Mouse (Mus musculus): Measurements from ENCODE around the gene Olfr1198. TPM values are rescaled to one million over a fixed set of nuclear protein-coding genes. Genes with fewer than 3 reads are reported as not detected.

The Olfr1198 gene
- total RNA-seq (2014; rRNA removed) (not detected in 2 replicates), polyA plus RNA-seq (2015; fragmentation: Nextera tagmentation; extraction: Ambion mirVana) (not detected in 2 replicates)

DNA sequence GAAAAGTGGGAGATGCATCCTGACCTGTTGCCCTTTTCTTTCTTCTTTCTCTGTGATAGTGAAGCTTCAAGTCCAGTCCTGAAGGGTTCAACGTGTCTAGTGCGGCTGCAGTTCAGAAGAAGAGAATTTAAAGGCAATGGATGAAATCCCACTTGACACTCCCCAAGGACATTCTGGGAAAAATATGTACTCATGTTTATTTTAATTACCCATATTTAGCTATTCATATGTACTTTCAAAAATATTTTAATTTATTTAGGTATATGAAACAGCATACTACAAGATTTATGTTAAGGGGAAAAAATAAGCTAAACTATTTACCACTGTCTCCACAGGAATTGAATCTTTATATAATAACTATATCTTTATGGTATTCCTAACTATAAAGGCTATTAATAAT, at the start of gene Olfr1198:
Gene Olfr1198, minus strand, starts transcription at position 101 of the 400 bp plus-strand sequence.
- no peaks in the 10 kb centered on the region for H3K9me3 ChIP-seq (ENCODE audit: low read length)
- no peak within 1 kb of the TSS for H3K4me2 ChIP-seq (ENCODE audit: low read depth)
- H3K4me3 ChIP-seq (ENCODE audit: low read depth, low read length): no peak within 1 kb of the TSS
- no peak within 1 kb of the TSS for H3K9ac ChIP-seq
- H3K27ac ChIP-seq (ENCODE audit: low read depth, low read length): no peak within 1 kb of the TSS
- 95% methylated on average over 2 of the region's 2 CpGs for WGBS
- H3K36me3 ChIP-seq (ENCODE audit: insufficient read depth): no peaks in the 10 kb centered on the region
- H3K27me3 ChIP-seq (ENCODE audit: insufficient read depth, low read length): no peaks in the 10 kb centered on the region
- no peak for DNase-seq
- no peak for TF ChIP-seq CTCF (IDR thresholded peaks at IDR 0.05; ENCODE audit: low read depth)
- ATAC-seq: no peak
- no peaks in the 10 kb centered on the region for H3K4me1 ChIP-seq (ENCODE audit: insufficient read depth)

- Histone ChIP-seq H3K9me3 (ENCODE audit: low read length) (no peaks in the 10 kb centered on the region), H3K9ac (no peak within 1 kb of the TSS), H3K27me3 (ENCODE audit: insufficient read depth, low read length) (no peaks in the 10 kb centered on the region), H3K27ac (ENCODE audit: low read depth, low read length) (no peak within 1 kb of the TSS), H3K4me2 (ENCODE audit: low read depth) (no peak within 1 kb of the TSS), H3K4me1 (ENCODE audit: insufficient read depth) (no peaks in the 10 kb centered on the region), H3K4me3 (ENCODE audit: low read depth, low read length) (no peak within 1 kb of the TSS), H3K36me3 (ENCODE audit: insufficient read depth) (no peaks in the 10 kb centered on the region)
- WGBS: 85% methylated on average over 6 of the region's 6 CpGs
- no peak for TF ChIP-seq CTCF (IDR thresholded peaks at IDR 0.05; ENCODE audit: low read depth)
- ATAC-seq (no peak), DNase-seq (no peak)
Observed at GRCm38 (mm10) chr2:88792736-88793135, 41.6 kb upstream of the Olfr1198 start, which contains the start of gene Olfr1201. Gene Olfr1201 (plus strand): TSS chr2:88793036.

DNA sequence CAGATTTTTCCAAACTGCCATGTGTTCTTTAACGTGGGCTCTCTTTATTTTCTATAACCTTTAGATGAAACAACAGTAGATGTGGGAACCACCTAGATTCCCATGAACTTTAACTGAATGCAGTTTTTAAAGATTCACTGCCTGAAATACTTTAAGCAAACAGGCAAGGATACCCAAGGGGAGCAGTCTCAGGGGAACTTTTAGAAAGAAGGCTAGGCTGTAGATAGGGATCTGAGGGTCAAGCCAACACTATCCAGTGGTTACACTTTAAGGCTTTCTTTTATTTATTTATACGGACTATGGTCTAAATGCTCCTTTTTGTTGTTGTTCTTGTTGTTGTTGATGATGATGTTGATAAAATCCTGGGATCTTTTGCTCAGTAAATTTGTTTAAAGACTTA, 19.2 kb upstream of the Olfr1198 start, which contains the start of gene Olfr1200:
Gene Olfr1200, minus strand, starts transcription at position 101 of the 400 bp plus-strand sequence.
- Histone ChIP-seq H3K9ac (no peak within 1 kb of the TSS), H3K27ac (ENCODE audit: low read depth, low read length) (no peak within 1 kb of the TSS), H3K4me3 (ENCODE audit: low read depth, low read length) (no peak within 1 kb of the TSS), H3K36me3 (ENCODE audit: insufficient read depth) (no peaks in the 10 kb centered on the region), H3K9me3 (ENCODE audit: low read length) (no peaks in the 10 kb centered on the region), H3K4me2 (ENCODE audit: low read depth) (no peak within 1 kb of the TSS), H3K4me1 (ENCODE audit: insufficient read depth) (no peaks in the 10 kb centered on the region), H3K27me3 (ENCODE audit: insufficient read depth, low read length) (no peaks in the 10 kb centered on the region)
- ATAC-seq: no peak
- no peak for TF ChIP-seq CTCF (IDR thresholded peaks at IDR 0.05; ENCODE audit: low read depth)
- DNase-seq: no peak
- WGBS: 81% methylated on average over 2 of the region's 2 CpGs

GRCm38 (mm10) chr2:88760369-88760768, 9.2 kb upstream of the Olfr1198 start, which contains the start of gene Olfr1199:
Gene Olfr1199 (minus strand): TSS chr2:88760469.
- Histone ChIP-seq H3K27me3 (ENCODE audit: insufficient read depth, low read length) (no peaks in the 10 kb centered on the region), H3K4me2 (ENCODE audit: low read depth) (no peak within 1 kb of the TSS), H3K9me3 (ENCODE audit: low read length) (no peaks in the 10 kb centered on the region), H3K4me1 (ENCODE audit: insufficient read depth) (no peaks in the 10 kb centered on the region), H3K36me3 (ENCODE audit: insufficient read depth) (no peaks in the 10 kb centered on the region), H3K9ac (no peak within 1 kb of the TSS), H3K27ac (ENCODE audit: low read depth, low read length) (no peak within 1 kb of the TSS), H3K4me3 (ENCODE audit: low read depth, low read length) (no peak within 1 kb of the TSS)
- ATAC-seq (no peak), DNase-seq (no peak)
- 97% methylated on average over 2 of the region's 2 CpGs for WGBS
- no peak for TF ChIP-seq CTCF (IDR thresholded peaks at IDR 0.05; ENCODE audit: low read depth)

- Histone ChIP-seq H3K4me3 (ENCODE audit: low read depth, low read length) (no peak overlapping the region), H3K9ac (no peak overlapping the region), H3K4me1 (ENCODE audit: insufficient read depth) (no peaks in the 10 kb centered on the region), H3K27me3 (ENCODE audit: insufficient read depth, low read length) (no peaks in the 10 kb centered on the region), H3K9me3 (ENCODE audit: low read length) (no peaks in the 10 kb centered on the region), H3K4me2 (ENCODE audit: low read depth) (no peak overlapping the region), H3K36me3 (ENCODE audit: insufficient read depth) (no peaks in the 10 kb centered on the region), H3K27ac (ENCODE audit: low read depth, low read length) (no peak overlapping the region)
- ATAC-seq: no peak
- TF ChIP-seq CTCF (IDR thresholded peaks at IDR 0.05; ENCODE audit: low read depth): no peak
- no peak for DNase-seq
- WGBS: 53% methylated on average over 3 of the region's 3 CpGs
Observed at GRCm38 (mm10) chr2:88743379-88743778, 7.8 kb downstream of the Olfr1198 start.

DNA sequence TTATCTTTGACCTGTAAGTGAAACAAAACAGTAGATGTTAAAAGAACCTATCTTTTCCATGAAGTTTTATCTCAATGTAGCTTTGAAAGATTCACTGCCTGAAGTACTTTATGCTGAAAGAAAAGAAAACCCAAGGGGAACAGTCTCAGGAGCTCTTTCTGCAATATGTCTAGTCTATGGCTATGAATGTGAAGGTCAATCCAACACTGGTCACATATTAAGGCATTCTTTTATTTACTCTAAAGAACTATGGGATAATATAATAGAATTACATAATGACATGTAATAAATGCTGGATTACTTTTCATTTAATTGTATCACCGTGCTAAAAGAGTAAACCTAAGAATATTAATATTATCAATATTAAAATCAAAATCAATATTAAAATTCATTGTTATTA, 18.9 kb downstream of the Olfr1198 start, which contains the start of gene Olfr1197:
Gene Olfr1197, minus strand, starts transcription at position 101 of the 400 bp plus-strand sequence.
- no peak within 1 kb of the TSS for H3K4me2 ChIP-seq (ENCODE audit: low read depth)
- H3K27me3 ChIP-seq (ENCODE audit: insufficient read depth, low read length): no peaks in the 10 kb centered on the region
- H3K36me3 ChIP-seq (ENCODE audit: insufficient read depth): no peaks in the 10 kb centered on the region
- ATAC-seq (no peak), DNase-seq (no peak)
- H3K9ac ChIP-seq: no peak within 1 kb of the TSS
- H3K4me1 ChIP-seq (ENCODE audit: insufficient read depth): no peaks in the 10 kb centered on the region
- H3K27ac ChIP-seq (ENCODE audit: low read depth, low read length): no peak within 1 kb of the TSS
- 90% methylated on average over 1 of the region's 1 CpGs for WGBS
- no peaks in the 10 kb centered on the region for H3K9me3 ChIP-seq (ENCODE audit: low read length)
- no peak within 1 kb of the TSS for H3K4me3 ChIP-seq (ENCODE audit: low read depth, low read length)
- TF ChIP-seq CTCF (IDR thresholded peaks at IDR 0.05; ENCODE audit: low read depth): no peak

DNA sequence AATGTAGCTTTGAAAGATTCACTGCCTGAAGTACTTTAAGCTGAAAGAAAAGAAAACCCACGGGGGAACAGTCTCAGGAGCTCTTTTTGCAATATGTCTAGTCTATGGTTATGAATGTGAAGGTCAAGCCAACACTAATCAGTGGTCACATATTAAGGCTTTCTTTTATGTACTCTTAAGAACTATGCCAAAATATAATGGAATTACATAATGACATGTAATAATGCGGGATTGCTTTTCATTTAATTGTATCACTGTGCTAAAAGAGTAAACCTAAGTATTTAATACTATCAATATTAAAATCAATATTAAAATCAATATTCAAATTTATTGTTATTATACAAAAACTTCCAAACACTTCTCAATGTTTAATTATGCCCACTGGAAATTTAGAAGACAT, 46.7 kb downstream of the Olfr1198 start, which contains the start of gene Olfr1196:
Gene Olfr1196, minus strand, starts transcription at position 101 of the 400 bp plus-strand sequence.
- H3K36me3 ChIP-seq (ENCODE audit: insufficient read depth): no peaks in the 10 kb centered on the region
- no peaks in the 10 kb centered on the region for H3K4me1 ChIP-seq (ENCODE audit: insufficient read depth)
- H3K9me3 ChIP-seq (ENCODE audit: low read length): no peaks in the 10 kb centered on the region
- no peak within 1 kb of the TSS for H3K4me3 ChIP-seq (ENCODE audit: low read depth, low read length)
- no peak within 1 kb of the TSS for H3K4me2 ChIP-seq (ENCODE audit: low read depth)
- H3K27me3 ChIP-seq (ENCODE audit: insufficient read depth, low read length): no peaks in the 10 kb centered on the region
- WGBS: 90% methylated on average over 2 of the region's 2 CpGs
- no peak for TF ChIP-seq CTCF (IDR thresholded peaks at IDR 0.05; ENCODE audit: low read depth)
- no peak within 1 kb of the TSS for H3K9ac ChIP-seq
- H3K27ac ChIP-seq (ENCODE audit: low read depth, low read length): no peak within 1 kb of the TSS
- no peak for DNase-seq
- ATAC-seq: no peak

Other genes with a start within 250 kb of the Olfr1198 start
- gene Olfr1186, start 232.8 kb downstream of the Olfr1198 start, total RNA-seq (2014; rRNA removed): not detected in 2 replicates
- not detected in 2 replicates for gene Olfr1186, start 232.8 kb downstream of the Olfr1198 start, polyA plus RNA-seq (2015; fragmentation: Nextera tagmentation; extraction: Ambion mirVana)
- gene Olfr1188, start 194.4 kb downstream of the Olfr1198 start, total RNA-seq (2014; rRNA removed): not detected in 2 replicates
- not detected in 2 replicates for gene Olfr1188, start 194.4 kb downstream of the Olfr1198 start, polyA plus RNA-seq (2015; fragmentation: Nextera tagmentation; extraction: Ambion mirVana)
- gene Olfr1189, start 164.9 kb downstream of the Olfr1198 start, total RNA-seq (2014; rRNA removed): 0.19 TPM in 1 of 2 replicates, not detected in the other
- gene Olfr1189, start 164.9 kb downstream of the Olfr1198 start, polyA plus RNA-seq (2015; fragmentation: Nextera tagmentation; extraction: Ambion mirVana): not detected in 2 replicates
- gene Olfr1191-ps1, start 110.8 kb downstream of the Olfr1198 start, total RNA-seq (2014; rRNA removed): not detected in 2 replicates
- not detected in 2 replicates for gene Olfr1191-ps1, start 110.8 kb downstream of the Olfr1198 start, polyA plus RNA-seq (2015; fragmentation: Nextera tagmentation; extraction: Ambion mirVana)
- gene Olfr1192-ps1, start 102.9 kb downstream of the Olfr1198 start, total RNA-seq (2014; rRNA removed): not detected in 2 replicates
- gene Olfr1192-ps1, start 102.9 kb downstream of the Olfr1198 start, polyA plus RNA-seq (2015; fragmentation: Nextera tagmentation; extraction: Ambion mirVana): not detected in 2 replicates
- gene Olfr1193, start 75.7 kb downstream of the Olfr1198 start, total RNA-seq (2014; rRNA removed): not detected in 2 replicates
- gene Olfr1193, start 75.7 kb downstream of the Olfr1198 start, polyA plus RNA-seq (2015; fragmentation: Nextera tagmentation; extraction: Ambion mirVana): not detected in 2 replicates
- not detected in 2 replicates for gene Olfr1195, start 62.2 kb downstream of the Olfr1198 start, total RNA-seq (2014; rRNA removed)
- gene Olfr1195, start 62.2 kb downstream of the Olfr1198 start, polyA plus RNA-seq (2015; fragmentation: Nextera tagmentation; extraction: Ambion mirVana): not detected in 2 replicates
- gene Olfr1196, start 46.8 kb downstream of the Olfr1198 start, total RNA-seq (2014; rRNA removed): not detected in 2 replicates
- gene Olfr1196, start 46.8 kb downstream of the Olfr1198 start, polyA plus RNA-seq (2015; fragmentation: Nextera tagmentation; extraction: Ambion mirVana): not detected in 2 replicates
- gene Olfr1197, start 19.0 kb downstream of the Olfr1198 start, total RNA-seq (2014; rRNA removed): not detected in 2 replicates
- gene Olfr1197, start 19.0 kb downstream of the Olfr1198 start, polyA plus RNA-seq (2015; fragmentation: Nextera tagmentation; extraction: Ambion mirVana): not detected in 2 replicates
- not detected in 2 replicates for gene Olfr1199, start 9.1 kb upstream of the Olfr1198 start, total RNA-seq (2014; rRNA removed)
- gene Olfr1199, start 9.1 kb upstream of the Olfr1198 start, polyA plus RNA-seq (2015; fragmentation: Nextera tagmentation; extraction: Ambion mirVana): not detected in 2 replicates
- not detected in 2 replicates for gene Olfr1200, start 19.1 kb upstream of the Olfr1198 start, total RNA-seq (2014; rRNA removed)
- not detected in 2 replicates for gene Olfr1200, start 19.1 kb upstream of the Olfr1198 start, polyA plus RNA-seq (2015; fragmentation: Nextera tagmentation; extraction: Ambion mirVana)
- not detected in 2 replicates for gene Olfr1201, start 41.7 kb upstream of the Olfr1198 start, total RNA-seq (2014; rRNA removed)
- gene Olfr1201, start 41.7 kb upstream of the Olfr1198 start, polyA plus RNA-seq (2015; fragmentation: Nextera tagmentation; extraction: Ambion mirVana): not detected in 2 replicates
- gene Olfr1202, start 63.1 kb upstream of the Olfr1198 start, total RNA-seq (2014; rRNA removed): not detected in 2 replicates
- gene Olfr1202, start 63.1 kb upstream of the Olfr1198 start, polyA plus RNA-seq (2015; fragmentation: Nextera tagmentation; extraction: Ambion mirVana): not detected in 2 replicates
- not detected in 2 replicates for gene Olfr1205, start 78.4 kb upstream of the Olfr1198 start, total RNA-seq (2014; rRNA removed)
- not detected in 2 replicates for gene Olfr1205, start 78.4 kb upstream of the Olfr1198 start, polyA plus RNA-seq (2015; fragmentation: Nextera tagmentation; extraction: Ambion mirVana)
- not detected in 2 replicates for gene Olfr1204, start 97.9 kb upstream of the Olfr1198 start, total RNA-seq (2014; rRNA removed)
- gene Olfr1204, start 97.9 kb upstream of the Olfr1198 start, polyA plus RNA-seq (2015; fragmentation: Nextera tagmentation; extraction: Ambion mirVana): not detected in 2 replicates
- gene Olfr1206, start 111.9 kb upstream of the Olfr1198 start, total RNA-seq (2014; rRNA removed): not detected in 2 replicates
- not detected in 2 replicates for gene Olfr1206, start 111.9 kb upstream of the Olfr1198 start, polyA plus RNA-seq (2015; fragmentation: Nextera tagmentation; extraction: Ambion mirVana)
- gene Olfr1208, start 150.9 kb upstream of the Olfr1198 start, total RNA-seq (2014; rRNA removed): not detected in 2 replicates
- not detected in 2 replicates for gene Olfr1208, start 150.9 kb upstream of the Olfr1198 start, polyA plus RNA-seq (2015; fragmentation: Nextera tagmentation; extraction: Ambion mirVana)
- gene Olfr1209, start 163.8 kb upstream of the Olfr1198 start, total RNA-seq (2014; rRNA removed): not detected in 2 replicates
- not detected in 2 replicates for gene Olfr1209, start 163.8 kb upstream of the Olfr1198 start, polyA plus RNA-seq (2015; fragmentation: Nextera tagmentation; extraction: Ambion mirVana)
- not detected in 2 replicates for gene Olfr1211, start 186.7 kb upstream of the Olfr1198 start, total RNA-seq (2014; rRNA removed)
- gene Olfr1211, start 186.7 kb upstream of the Olfr1198 start, polyA plus RNA-seq (2015; fragmentation: Nextera tagmentation; extraction: Ambion mirVana): not detected in 2 replicates
- gene Olfr1212, start 202.6 kb upstream of the Olfr1198 start, total RNA-seq (2014; rRNA removed): not detected in 2 replicates
- not detected in 2 replicates for gene Olfr1212, start 202.6 kb upstream of the Olfr1198 start, polyA plus RNA-seq (2015; fragmentation: Nextera tagmentation; extraction: Ambion mirVana)
- gene Gm13762, start 228.9 kb upstream of the Olfr1198 start, total RNA-seq (2014; rRNA removed): not detected in 2 replicates
- not detected in 2 replicates for gene Gm13762, start 228.9 kb upstream of the Olfr1198 start, polyA plus RNA-seq (2015; fragmentation: Nextera tagmentation; extraction: Ambion mirVana)
- gene Olfr1214, start 241.3 kb upstream of the Olfr1198 start, total RNA-seq (2014; rRNA removed): not detected in 2 replicates
- gene Olfr1214, start 241.3 kb upstream of the Olfr1198 start, polyA plus RNA-seq (2015; fragmentation: Nextera tagmentation; extraction: Ambion mirVana): not detected in 2 replicates

All from forebrain, postnatal 0 days (tissue).